Mouse (Mus musculus) kidney, postnatal 10 days (tissue): ENCODE measurements at regions not wholly inside any gene's neighbourhood (a gene's known extent, or its start where the extent isn't known, plus 50 kb on each side); places are given as distances from the start of the nearest gene placed in this dataset.
"Not testable (repeated sequence)": the region's sequence is repeated elsewhere in the genome, so short reads cannot be mapped to it uniquely, and the experiment has no call there.

ENCODE experiments used
- DNase-seq: peaks from one replicate; pipeline ENCODE4 v3.0.0; 2021; ENCODE audit warnings: mixed read lengths

GRCm38 (mm10) chr13:75295818-75296217, 206.2 kb downstream of the Pcsk1 start:
- no peak for DNase-seq

DNA sequence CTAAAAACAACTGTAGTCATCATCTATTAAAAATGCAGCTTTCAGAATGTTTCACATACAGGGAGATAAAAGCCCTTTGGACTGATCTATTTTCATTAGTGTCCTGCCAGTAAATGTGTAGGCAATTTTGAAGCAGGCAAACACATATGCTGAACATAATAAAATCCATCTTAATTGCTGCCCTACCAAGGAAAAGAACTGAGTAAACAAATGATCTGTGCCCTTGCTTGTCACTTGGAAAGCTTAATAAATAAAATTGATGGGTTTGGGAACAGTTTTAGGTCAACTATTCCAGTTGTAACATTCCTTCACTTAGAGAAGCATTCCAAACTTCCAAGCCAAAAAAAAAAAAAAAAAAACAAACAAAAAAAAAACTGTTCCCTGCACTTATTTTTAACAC, 230.2 kb downstream of the Pcsk1 start:
- no peak for DNase-seq

DNA sequence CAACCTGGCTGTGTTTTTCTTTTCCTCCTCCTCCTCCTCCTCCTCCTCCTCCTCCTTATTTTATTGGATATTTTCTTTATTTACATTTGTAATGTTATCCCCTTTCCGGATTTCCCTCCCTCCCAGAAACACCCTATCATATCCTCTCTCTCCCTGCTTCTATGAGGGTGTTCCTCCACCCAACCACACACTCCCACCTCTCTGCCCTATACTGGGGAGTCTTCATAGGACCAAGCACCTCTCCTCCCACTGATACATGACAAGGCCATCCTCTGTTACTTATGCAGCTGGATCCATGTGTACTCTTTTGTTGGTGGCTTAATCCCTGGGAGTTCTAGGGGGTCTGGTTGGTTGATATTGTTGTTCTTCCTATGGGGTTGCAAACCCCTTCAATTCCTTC, 230.6 kb downstream of the Pcsk1 start:
- no peak for DNase-seq

GRCm38 (mm10) chr13:75337054-75337453, 247.4 kb downstream of the Pcsk1 start:
- no peak for DNase-seq

DNA sequence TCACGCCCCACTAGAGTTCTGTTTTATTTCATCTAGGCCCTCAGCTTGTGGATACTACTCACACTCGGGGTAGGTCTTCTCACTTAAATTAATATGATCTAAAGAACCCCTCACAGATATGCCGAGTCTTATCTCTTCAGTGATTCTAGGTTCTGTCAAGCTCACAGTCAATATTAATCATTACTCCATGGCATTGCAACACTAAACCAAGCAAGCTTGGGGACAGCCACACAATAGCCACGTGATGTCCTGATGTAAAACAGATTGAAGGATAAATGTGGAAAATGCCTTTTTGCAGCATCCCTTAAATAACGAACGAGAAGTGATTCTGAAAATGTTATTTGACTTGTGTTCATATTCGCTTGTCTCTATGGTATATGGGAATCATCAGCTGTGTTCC, 253.8 kb downstream of the Pcsk1 start:
- DNase-seq, result no peak

DNA sequence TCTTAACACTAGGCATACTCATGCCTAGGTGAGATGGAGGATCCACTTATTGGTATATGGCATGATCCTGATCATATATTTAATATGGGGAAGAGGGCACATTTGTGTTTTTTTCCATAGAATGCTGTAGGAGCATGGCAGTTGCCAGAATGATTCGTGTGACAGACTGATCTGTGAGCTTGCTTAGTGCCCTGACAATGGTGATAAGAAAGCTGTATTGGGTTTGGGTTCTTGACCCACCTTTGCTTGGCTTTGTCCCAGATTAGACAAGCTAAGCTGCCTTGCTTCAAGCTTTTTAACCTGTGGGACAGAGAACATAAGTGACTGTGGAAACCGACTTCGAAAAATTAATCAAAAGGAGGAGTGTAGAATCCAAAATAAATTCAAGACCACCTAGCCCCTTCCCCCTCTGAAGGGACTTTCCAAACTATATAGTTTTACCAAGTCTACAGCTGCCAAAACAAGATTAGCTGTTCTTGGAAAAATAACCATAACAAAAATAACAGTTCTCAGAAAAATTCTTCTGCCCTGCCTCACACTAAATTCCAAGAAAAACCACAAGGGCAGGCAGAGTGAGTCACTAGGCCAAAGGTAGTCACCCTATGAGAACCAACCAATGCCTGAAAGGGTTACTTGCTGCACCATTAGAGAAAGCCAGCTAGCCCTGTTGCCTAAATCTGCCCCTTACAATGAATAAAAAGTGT, 277.2 kb downstream of the Pcsk1 start:
- DNase-seq, result no peak

GRCm38 (mm10) chr13:75368249-75368800, 278.7 kb downstream of the Pcsk1 start:
- DNase-seq, result no peak

DNA sequence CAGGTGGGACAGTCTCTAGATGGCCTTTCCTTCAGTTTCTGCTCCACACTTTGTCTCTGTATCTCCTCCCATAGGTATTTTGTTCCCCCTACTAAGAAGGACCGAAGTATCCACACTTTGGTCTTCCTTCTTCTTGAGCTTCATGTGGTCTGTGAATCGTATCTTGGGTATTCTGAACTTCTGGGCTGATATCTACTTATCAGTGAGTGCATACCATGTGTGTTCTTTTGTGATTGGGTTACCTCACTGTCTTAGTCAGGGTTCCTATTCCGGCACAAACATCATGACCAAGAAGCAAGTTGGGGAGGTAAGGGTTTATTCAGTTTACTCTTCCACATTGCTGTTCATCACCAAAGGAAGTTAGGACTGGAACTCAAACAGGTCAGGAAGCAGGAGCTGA, 287.5 kb downstream of the Pcsk1 start:
- not testable (repeated sequence) for DNase-seq

GRCm38 (mm10) chr13:75377717-75378116, 288.1 kb downstream of the Pcsk1 start:
- DNase-seq, result no peak

GRCm38 (mm10) chr13:75384631-75385340, 295.2 kb downstream of the Pcsk1 start:
- DNase-seq, result no peak

DNA sequence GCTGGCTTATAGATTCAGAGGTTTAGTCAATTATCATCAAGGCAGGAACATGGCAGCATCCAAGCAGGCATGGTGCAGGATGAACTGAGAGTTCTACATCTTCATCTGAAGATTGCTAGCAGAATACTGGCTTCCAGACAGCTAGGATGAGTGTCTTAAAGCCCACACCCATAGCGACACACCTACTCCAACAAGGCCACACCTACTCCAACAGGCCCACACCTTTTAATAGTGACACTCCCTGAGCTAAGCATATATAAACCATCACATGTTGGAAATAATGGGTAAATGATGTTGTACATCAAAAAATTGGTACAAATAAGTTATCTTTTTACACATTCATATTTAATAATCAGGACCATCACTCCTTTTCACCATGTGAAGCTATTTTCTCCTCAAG, 299.6 kb downstream of the Pcsk1 start:
- DNase-seq, result no peak

DNA sequence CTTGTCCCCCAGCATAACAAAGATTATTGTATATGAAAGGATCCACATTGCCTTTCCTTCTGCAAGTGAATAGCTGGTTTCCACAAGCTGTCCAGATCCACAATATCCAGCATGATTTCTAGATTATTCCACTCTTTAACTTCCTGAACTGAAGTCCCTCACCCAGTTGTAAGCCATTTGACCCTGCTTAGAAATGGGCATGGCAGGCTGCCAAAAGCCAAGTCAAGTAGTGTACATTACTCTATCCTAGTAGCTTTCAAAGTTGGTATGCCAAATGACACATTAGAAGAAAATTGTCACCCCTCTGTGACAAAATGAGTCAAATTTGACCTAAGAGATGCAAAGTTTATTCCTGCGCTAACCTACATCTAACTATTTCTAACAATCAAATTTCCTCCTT, 300.6 kb downstream of the Pcsk1 start:
- peak; percentile 22 for DNase-seq

- not testable (repeated sequence) for DNase-seq
Observed at GRCm38 (mm10) chr13:75399846-75400245, 306.7 kb upstream of the Ell2 start.

DNA sequence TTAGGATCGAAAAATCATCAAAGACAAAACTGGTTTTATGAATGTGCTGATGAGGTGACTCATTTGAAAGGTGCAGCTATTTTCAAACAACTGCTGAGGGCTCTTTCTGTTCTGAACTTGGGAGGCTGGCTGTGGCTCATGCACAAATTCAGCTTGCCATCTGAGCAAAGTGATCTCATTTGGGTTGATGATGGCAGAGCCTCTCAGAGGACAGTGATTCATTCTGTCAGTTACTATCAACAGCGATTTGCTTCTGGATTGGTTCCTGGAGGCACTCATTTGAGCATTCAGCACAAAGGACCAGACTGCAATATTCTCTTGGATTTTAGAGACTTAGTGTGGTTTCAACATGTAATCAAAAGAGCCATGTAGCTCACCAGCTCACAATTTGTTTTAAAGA, 285.8 kb upstream of the Ell2 start:
- no peak for DNase-seq

GRCm38 (mm10) chr13:75426971-75427370, 279.6 kb upstream of the Ell2 start:
- no peak for DNase-seq

DNA sequence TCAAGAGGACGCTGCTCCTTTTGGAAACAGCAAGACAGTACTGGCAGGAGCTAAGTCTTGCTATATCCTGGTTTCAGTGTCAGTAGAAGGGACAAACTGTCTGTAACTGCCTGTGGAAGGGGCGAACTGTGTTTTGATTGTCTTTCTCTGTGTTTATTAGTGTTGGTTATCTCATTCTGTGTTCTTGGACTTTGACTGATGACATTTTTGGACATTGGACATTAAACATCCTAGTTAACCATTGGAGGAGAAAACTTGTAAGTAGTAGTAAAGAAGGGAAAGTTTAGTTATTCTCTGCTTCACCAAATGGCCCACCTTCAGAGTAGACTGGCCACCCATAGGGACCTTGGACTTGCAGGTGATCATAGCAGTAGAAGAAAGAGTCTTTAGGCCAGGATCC, 267.4 kb upstream of the Ell2 start:
- no peak for DNase-seq

DNA sequence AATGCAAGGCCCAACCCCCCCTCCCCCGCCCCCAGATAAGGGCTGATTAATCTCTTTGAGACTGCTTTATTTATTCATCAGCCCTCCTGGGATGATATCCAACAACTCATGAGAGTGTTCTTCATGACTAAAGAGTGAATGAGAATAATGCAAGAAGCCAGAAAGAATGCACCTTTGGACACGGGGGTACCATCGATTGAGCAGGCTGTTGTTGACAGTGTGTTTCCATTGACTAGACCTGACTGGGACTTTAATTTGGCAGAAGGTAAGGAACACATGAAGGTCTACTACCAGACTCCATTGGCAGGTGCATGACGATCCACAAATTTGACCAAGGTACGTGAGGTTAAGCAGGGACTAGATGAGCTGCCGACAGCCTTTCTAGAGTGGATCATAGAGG, 266.5 kb upstream of the Ell2 start:
- no peak for DNase-seq

GRCm38 (mm10) chr13:75460335-75460878, 246.2 kb upstream of the Ell2 start:
- DNase-seq, result no peak

GRCm38 (mm10) chr13:75461273-75461672, 245.3 kb upstream of the Ell2 start:
- no peak for DNase-seq

DNA sequence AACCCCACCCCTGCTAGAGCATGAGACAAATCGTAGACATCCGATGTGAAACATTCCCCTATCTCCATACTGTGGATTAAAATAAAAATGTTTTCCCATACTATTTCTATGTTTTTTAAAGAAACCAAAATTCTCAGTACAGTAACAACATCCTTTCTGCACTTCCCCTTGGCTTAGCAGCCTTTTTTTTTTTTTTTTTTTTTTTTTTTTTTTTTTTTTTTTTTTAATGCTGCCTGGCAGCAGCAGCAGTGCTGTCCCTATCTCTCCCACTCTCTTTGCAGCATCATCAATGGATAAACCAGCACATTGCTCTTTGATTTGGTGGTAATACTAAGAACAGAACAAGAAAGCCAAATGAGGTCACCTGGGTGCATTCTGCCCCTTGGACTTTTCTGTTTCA, 239.3 kb upstream of the Ell2 start:
- DNase-seq, result no peak

DNA sequence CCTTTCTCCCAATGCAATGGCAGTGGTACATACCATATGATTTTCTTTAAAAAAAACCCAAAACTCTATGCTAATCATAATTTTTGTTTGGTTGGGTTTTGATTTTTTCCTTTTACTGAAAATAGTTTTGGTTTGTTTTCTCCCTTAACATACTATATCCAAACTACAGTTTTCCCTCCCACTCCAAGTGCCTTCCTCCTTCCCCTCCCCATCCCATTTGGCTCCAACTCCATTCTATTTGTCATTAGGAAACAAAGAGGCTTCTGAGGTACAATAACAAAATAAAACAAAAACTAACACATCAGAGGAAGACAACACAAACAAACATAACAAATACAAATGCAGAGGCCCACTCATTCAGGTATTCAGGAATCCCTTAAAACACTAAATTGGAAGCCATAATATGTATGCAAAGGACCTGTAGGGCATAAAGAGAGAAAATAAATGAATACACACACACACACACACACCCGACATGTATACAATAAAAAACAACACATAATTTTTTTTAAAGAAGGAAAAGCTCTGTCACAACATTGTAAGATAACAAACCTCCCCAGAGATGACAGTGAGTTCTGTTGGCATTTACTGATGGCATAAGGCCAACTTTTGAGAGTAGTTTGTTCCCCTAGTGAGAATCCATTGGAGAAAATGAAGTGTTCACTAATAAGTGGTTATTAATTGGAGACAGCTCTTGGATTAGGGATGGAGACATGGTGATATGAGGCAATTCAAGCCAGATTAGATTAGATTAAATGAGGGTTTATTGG, 230.5 kb upstream of the Ell2 start:
- no peak for DNase-seq

- DNase-seq, result not testable (repeated sequence)
Observed at GRCm38 (mm10) chr13:75483157-75483915, 223.2 kb upstream of the Ell2 start.
